Mouse (Mus musculus) kidney, adult 18-20 months (tissue): Measurements from ENCODE around the gene Rpl13.

Source experiments
- DNase-seq: peaks from one replicate; pipeline ENCODE4 v3.0.0; 2021

The Rpl13 gene

GRCm38 (mm10) chr8:123108953-123109352 is 6.8 kb downstream of the Rpl13 start:
- no peak for DNase-seq

GRCm38 (mm10) chr8:123110649-123111048 is 8.5 kb downstream of the Rpl13 start:
- no peak for DNase-seq

GRCm38 (mm10) chr8:123112892-123113291 is 10.7 kb downstream of the Rpl13 start:
- DNase-seq: no peak

- DNase-seq: no peak
Measured at GRCm38 (mm10) chr8:123113908-123114469, 11.8 kb downstream of the Rpl13 start.

GRCm38 (mm10) chr8:123114644-123115043 is 12.5 kb downstream of the Rpl13 start:
- no peak for DNase-seq

GRCm38 (mm10) chr8:123117127-123117731 is 15.1 kb downstream of the Rpl13 start, which contains the start of gene Cpne7:
TSS of gene Cpne7 (plus strand) at chr8:123117374.
- DNase-seq: no peak

GRCm38 (mm10) chr8:123117744-123118143 is 15.6 kb downstream of the Rpl13 start:
- DNase-seq: no peak

- DNase-seq: no peak
Measured at GRCm38 (mm10) chr8:123122059-123122458, 19.9 kb downstream of the Rpl13 start.

- DNase-seq: no peak
Measured at GRCm38 (mm10) chr8:123122670-123123069, 20.5 kb downstream of the Rpl13 start.

GRCm38 (mm10) chr8:123126193-123126816 is 24.2 kb downstream of the Rpl13 start:
- DNase-seq: peak; percentile 80

GRCm38 (mm10) chr8:123131041-123131440 is 28.9 kb downstream of the Rpl13 start:
- no peak for DNase-seq

GRCm38 (mm10) chr8:123132953-123133352 is 30.8 kb downstream of the Rpl13 start:
- DNase-seq: no peak

- no peak for DNase-seq
Measured at GRCm38 (mm10) chr8:123134149-123134713, 32.1 kb downstream of the Rpl13 start.

GRCm38 (mm10) chr8:123135406-123135805 is 33.3 kb downstream of the Rpl13 start:
- DNase-seq: no peak

- DNase-seq: no peak
Measured at GRCm38 (mm10) chr8:123135806-123136205, 33.7 kb downstream of the Rpl13 start.

- DNase-seq: no peak
Measured at GRCm38 (mm10) chr8:123136287-123136686, 34.1 kb downstream of the Rpl13 start.

- DNase-seq: no peak
Measured at GRCm38 (mm10) chr8:123137645-123138077, 35.5 kb downstream of the Rpl13 start.

GRCm38 (mm10) chr8:123138741-123139140 is 36.6 kb downstream of the Rpl13 start:
- no peak for DNase-seq

GRCm38 (mm10) chr8:123141741-123142462 is 39.8 kb downstream of the Rpl13 start:
- DNase-seq: peak; percentile 54

- DNase-seq: peak; percentile 47
Measured at GRCm38 (mm10) chr8:123145279-123145678, 43.1 kb downstream of the Rpl13 start.

- no peak for DNase-seq
Measured at GRCm38 (mm10) chr8:123146390-123146789, 44.2 kb downstream of the Rpl13 start.

- DNase-seq: no peak
Measured at GRCm38 (mm10) chr8:123150737-123151171, 48.6 kb downstream of the Rpl13 start.
